Mouse (Mus musculus): Measurements from ENCODE around the gene Fcor.

The Fcor gene

DNA sequence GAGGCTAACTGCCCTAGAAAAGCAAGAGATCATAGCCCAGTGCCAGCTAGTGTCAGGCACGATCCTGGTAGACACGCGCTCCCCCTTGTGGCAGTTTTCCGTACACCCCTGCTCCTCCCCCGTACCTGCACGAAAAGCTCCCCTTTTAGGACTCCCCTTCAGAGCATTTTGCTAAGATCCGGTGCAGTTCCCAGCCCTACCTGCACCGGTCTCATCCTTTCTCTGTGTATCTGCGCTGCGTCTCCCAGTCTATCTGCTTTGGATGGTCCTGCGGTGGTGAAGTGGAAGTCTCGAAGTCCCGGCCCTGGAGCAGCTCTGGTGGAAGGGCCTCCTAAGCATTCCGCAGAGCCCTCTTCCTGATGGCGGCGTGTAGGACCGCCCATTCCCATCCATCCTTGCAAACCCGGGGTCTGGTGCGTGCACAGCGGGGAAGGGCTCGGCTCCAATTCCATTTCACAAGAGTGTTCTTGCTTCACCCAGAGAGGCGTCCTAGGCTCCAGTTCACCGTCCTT lies at the start of gene Fcor:
Fcor (minus strand) TSS at position 383 of the 512 bp plus-strand sequence.
- DNase-seq, result peak; percentile 88

- DNase-seq, result no peak
Observed at GRCm38 (mm10) chr8:3721041-3721440, 48.9 kb upstream of the Fcor start.

DNA sequence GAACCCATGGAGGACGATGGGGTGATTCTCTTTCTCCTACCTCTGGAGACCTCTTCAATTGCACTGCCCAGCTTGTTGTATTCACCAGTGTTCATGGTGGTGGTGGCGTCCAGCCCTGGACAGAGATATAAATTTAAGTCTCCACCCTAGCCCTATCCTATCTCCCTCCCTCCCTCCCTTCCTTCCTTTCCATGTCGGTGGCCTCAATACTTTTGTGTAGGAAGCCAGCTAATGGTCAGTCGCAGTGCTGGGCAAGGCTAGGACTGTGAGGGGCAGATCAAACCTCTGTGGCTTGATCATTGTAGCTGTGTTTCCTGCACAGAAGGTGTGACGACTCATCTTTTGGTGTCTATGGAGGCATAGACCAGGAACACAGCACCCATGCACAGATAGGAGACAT lies 48.4 kb upstream of the Fcor start, which contains the start of gene Clec4g:
Clec4g (minus strand) TSS at position 101 of the 400 bp plus-strand sequence.
- no peak for DNase-seq

- peak; percentile 66 for DNase-seq
Observed at GRCm38 (mm10) chr8:3718559-3718958, 46.4 kb upstream of the Fcor start.

DNA sequence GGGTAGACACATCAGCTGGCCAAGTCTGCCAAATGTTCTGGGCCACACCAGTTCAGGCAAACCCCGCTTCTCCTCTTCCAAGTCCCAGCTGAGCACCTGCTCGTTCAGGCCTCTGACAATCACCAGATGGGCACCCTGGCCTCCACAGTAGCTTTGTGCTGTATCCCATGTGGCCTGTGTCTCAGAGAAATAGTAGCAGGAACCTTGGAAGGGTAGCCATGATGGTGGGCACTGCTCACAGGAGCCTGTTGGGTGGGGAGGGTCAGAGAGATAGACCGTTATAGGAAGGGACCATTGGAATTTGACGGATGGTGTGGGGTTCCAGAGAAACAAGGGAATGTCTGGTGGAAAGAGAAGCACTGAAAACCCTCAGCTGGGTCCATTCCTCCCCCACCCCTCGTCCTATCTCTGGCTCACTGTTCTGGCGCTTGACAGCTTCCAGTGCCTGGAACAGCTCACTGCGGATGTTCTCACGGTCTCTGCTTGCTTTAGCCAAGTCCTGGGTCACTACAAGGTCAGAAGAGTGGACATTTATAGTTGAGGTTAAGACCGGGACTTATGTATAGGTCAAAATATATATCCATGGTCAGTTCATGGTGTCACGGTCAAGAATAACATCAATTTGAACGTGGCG lies 45.3 kb upstream of the Fcor start:
- no peak for DNase-seq

- no peak for DNase-seq
Observed at GRCm38 (mm10) chr8:3711646-3712045, 39.5 kb upstream of the Fcor start.

DNA sequence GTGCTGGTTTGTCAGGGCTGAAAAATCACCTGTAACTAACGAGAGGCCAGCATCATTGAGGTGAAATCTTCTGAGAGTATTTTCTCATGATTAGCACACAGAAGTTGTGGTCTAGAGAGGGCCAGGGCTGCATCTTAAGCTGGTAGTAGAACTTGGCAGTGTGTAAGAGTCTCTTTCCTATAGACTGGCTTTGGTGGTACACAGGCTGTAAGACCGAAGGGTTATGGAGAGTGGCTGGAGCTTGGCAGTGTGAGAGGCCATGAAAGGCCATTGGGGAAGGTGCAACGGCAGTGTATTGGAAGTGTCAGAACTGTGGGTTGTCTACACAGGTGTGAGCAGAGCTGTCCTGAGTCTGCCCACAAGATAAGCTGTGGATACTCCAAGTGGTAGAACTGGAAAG lies 38.1 kb upstream of the Fcor start:
- DNase-seq, result no peak

- no peak for DNase-seq
Observed at GRCm38 (mm10) chr8:3707611-3708010, 35.4 kb upstream of the Fcor start.

- DNase-seq, result peak; percentile 16
Observed at GRCm38 (mm10) chr8:3705711-3706110, 33.5 kb upstream of the Fcor start.

DNA sequence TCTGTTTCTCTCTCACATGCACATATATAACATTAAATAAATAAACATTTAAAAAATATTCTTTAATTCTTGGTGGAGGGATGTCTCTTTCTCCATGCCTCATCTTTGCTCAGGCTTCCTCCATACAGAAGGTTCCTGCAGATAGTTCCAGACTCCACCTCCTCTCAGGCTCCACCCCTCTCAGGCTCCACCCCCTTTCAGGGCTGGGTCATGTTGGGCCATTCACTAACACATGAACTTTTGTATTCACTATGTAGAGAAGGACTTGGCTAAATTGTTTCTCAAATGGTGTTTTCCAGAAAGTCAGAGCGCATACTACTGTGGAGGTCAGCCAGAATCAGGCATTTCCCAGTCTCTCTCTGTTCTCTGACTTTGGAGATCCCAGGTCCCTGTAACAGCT lies 29.3 kb upstream of the Fcor start:
- DNase-seq, result no peak

DNA sequence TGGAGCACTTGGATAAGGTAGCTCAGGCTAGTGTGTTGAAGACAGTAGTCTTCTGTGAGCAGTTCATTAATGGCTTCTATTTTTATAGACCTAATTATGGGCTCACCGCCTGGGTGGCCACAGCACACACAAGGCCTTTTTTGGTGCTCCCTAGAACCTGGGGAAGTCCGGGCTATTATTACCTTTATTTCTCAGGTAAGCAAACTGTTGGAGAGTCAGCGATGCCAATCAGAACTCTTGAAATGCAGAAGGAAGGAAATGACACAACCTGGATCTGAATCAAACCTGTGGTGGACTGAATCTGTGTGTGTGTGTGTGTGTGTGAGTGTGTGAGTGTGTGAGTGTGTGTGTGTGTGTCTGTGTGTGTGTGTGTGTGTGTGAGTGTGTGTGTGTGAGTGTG lies 22.0 kb upstream of the Fcor start, which contains the start of gene Fcer2a:
Fcer2a (minus strand) TSS at position 55 of the 400 bp plus-strand sequence.
- DNase-seq, result no peak

- no peak for DNase-seq
Observed at GRCm38 (mm10) chr8:3690774-3691173, 18.6 kb upstream of the Fcor start.

DNA sequence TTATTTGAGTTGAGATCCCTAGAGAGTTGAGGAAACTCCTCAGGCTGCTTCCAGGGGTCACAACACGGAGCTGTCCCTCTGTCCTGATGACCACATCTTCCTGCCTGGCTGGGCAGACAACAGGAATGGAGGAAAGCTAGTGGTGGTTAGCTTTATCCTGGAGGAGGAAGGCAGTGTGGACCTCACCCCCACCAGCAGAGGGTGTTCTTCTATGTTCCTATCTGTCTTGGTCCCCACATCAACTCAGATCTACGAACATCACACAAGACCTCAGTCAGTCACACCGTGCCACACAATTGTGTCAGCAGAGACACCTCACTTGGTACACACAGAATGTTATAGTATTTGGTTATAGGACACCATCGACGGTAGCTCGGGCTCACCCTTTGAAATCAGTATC lies 15.4 kb upstream of the Fcor start:
- no peak for DNase-seq

DNA sequence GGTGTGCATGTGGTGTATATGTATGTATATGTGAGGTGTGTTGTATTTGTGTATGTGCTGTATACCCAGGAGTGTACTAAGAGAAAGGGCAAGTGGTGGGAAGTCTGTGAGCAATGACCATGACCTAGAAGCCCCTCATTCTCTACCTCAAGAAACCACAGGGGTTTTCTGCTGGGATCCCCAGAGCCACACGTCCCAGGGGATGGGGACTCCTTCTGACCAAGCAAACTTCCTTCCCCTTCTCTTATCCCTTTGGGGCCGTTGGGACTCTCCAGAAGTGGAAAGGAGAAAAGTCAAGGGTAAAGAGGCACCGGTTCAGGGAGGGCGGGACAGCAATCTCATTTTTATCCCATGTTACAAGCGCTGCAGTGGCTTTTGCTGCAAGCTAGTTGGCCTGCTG lies 13.3 kb upstream of the Fcor start:
- DNase-seq, result no peak

DNA sequence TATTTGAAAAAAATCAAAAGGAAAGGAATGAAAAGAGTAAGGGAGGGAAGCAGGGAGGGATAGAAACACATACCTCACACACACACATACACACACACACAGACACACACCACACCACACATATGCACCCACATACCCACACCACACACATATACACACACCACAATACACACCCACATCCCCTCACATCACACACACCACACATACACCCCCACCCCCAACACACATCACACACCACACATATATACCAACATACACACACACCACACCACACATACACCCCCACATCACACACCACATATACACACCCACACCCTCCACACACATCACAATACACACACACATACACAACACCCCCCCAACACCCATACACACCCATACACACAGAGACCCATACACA lies 12.4 kb upstream of the Fcor start:
- DNase-seq, result no peak

- DNase-seq, result no peak
Observed at GRCm38 (mm10) chr8:3683408-3684176, 11.4 kb upstream of the Fcor start.

- DNase-seq, result no peak
Observed at GRCm38 (mm10) chr8:3682435-3682834, 10.3 kb upstream of the Fcor start.

DNA sequence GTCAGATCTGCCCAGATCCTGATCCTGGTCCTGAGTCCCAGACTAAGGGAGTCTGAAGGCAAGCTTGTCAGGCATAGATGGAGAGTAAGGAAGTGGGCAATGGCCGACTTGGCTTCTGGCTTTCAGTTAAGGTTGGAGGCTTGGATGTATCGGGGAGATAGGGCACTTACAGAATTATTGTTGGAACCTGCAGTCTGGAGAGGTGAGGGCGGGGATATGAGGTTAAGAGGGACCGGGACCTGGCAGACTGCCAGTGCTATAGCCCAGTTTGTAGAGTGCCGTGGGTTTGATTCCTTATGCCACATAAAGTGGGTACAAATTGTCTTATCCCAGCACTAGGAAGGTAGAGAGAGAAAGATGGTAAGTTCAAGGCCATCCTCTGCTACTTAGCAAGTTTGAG lies 7.5 kb upstream of the Fcor start:
- DNase-seq, result no peak

DNA sequence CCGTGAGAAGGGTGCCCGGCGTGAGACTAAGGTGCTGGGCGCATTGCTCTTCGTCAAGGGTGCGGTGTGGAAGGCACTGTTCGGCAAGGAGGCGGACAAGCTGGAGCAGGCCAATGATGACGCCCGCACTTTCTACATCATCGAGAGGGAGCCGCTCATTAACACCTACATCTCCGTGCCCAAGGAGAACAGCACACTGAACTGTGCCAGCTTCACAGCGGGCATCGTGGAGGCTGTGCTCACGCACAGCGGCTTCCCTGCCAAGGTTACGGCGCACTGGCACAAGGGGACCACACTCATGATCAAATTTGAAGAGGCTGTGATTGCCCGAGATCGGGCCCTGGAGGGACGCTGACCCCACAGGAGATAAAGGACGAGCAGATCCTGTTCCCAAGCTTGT lies 7.1 kb upstream of the Fcor start:
- DNase-seq, result no peak

- DNase-seq, result no peak
Observed at GRCm38 (mm10) chr8:3678831-3679230, 6.7 kb upstream of the Fcor start.

- DNase-seq, result no peak
Observed at GRCm38 (mm10) chr8:3676993-3677579, 4.9 kb upstream of the Fcor start.

DNA sequence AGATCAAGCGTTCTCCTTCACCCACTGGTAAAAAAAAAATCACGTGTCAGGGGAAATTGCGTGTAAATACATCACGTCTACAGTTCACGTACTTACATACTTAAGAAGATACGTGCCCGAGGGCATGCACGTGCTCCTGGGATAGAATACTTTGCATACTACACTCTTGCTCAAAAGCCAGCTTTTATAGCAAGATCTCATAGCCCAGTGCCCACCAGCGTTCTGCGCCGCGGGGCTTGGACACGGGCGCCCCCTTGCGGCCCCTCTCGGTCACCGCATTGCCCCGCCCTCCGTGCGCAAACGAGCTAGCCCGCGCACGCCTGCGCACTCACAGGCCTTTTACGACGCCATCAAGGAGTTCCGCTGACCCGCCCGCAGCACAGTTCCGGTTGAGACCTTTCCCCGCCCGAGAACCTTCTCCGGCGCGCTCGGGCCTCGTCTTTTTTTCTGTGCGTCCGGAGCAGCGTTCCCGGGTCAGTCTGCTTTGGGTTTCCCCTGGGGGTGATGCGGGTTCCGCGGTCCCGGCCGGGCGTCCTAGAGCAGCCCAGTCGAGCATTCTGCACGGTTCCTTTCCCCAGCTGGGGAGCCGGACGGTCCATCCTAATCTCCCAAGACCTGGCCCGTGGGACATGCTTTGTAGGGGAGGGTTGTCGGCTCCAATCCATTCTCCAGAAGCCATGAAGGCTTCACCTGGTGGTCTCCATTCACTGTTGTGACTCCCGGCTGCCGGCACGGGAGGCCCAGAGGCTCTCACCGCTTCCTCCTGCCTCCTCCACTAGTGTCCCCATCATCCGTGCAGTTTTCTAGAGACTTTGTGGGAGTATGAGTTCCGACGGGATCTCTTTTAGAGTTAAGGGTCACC lies 4.2 kb upstream of the Fcor start, which contains the start of gene Trappc5:
Trappc5 (plus strand) TSS at position 169 of the 862 bp plus-strand sequence.
- peak; percentile 96 for DNase-seq

DNA sequence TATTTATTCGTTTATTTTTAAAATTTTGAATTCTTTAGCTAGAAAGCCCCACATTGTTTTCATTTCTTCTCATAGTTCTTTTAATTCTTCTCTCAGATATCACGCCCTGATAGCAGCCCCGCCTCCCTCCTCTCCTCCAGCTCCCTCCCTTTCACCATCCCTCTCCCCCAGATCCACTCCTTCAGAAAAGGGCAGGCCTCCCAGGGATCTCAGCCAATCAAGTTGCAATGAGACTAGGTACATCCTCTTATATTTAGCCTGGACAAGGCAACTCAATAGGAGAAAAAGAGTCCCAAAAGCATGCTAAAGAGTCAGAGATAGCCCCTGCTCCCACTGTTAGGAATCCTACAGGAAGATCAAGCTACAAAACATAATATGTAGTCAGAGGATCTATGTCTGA lies 2.5 kb upstream of the Fcor start:
- no peak for DNase-seq
